Mouse (Mus musculus): ENCODE measurements around the gene Gpr62.

- TF ChIP-seq CTCF (IDR thresholded peaks at IDR 0.05; ENCODE audit: low read depth, low read length): no peak
- no peak for TF ChIP-seq TAL1 (conservative IDR thresholded peaks at IDR 0.05; ENCODE audit: low read depth, low read length)
- TF ChIP-seq GATA1 (IDR thresholded peaks at IDR 0.05; ENCODE audit: borderline replicate concordance, low read length): no peak
Observed at GRCm38 (mm10) chr9:106473081-106473752, 7.5 kb upstream of the Gpr62 start.

Data from G1E (cell line).